Comparison of ENCODE assay signal across 20 mouse cellular contexts in the genomic region with DNA sequence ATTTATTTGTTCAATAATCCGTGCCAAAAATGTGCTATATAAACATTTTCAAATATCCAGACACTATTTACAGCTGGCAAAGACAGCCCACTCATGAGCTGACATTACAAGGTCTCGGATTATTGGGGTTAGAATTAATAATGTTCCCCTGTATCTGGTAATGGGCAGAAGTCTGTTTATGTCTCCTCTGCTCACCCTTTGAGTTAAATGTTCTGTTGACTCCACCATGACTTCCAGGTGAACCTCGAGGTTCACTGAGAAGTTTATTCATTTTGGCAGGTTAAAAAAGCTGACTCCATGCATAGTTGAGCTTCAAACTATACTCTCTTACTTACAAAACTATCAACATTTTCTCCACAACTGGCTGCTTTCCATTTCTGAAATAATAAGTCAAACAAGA.
A peak's percentile ranks its signal among the peaks of the same experiment; 100 is the strongest.
DNase-seq lines count a peak whose midpoint lies in the region; ATAC-seq lines count a peak whose summit lies in the region.
"Had no signal": no experiment of that assay in that cellular context is flagged by ENCODE, and none has a peak within 500 bp of the region (broad histone marks: within the 10 kb centered on the region; RNA-seq: fewer than 3 reads in every experiment).

No protein-coding gene starts in this region.

- DNase-seq in intestine, embryonic 14.5 days (ENCODE audit: low spot score) = no peak
- no peak for DNase-seq in kidney, postnatal 14 days
- no peak for DNase-seq in lung, postnatal 36 days
- DNase-seq in right cerebral cortex, adult 2 months (ENCODE audit: low spot score in 2 of 2) = no peak
- DNase-seq: adrenal gland, postnatal 10 days; cerebellum, adult 11 months; cerebellum, adult 8-10 months; cerebellum, postnatal 14 days; embryo, embryonic 11 days; gastrocnemius, postnatal 10 days; heart, adult 18-20 months; heart, postnatal 10 days; heart, postnatal 4 days had no signal

- peak; percentile 64; the same call in 1 of the 2 replicates for ATAC-seq in intestine, embryonic 14.5 days (replicated peaks; ENCODE audit: low FRiP score, low TSS enrichment, low read depth)
- ATAC-seq in intestine, embryonic 15.5 days = no peak
- peak; percentile 27; the same call in 1 of the 2 replicates for ATAC-seq in kidney, embryonic 16.5 days (ENCODE audit: low FRiP score, low TSS enrichment)
- no peak for ATAC-seq in lung, embryonic 15.5 days (ENCODE audit: borderline replicate concordance, extremely low read depth, low FRiP score, low TSS enrichment)
- ATAC-seq: forebrain, embryonic 16.5 days had no signal

- H3K27ac ChIP-seq in intestine, embryonic 14.5 days (ENCODE audit: low read depth) = no peak overlapping the region
- no peak overlapping the region for H3K27ac ChIP-seq in intestine, embryonic 15.5 days
- H3K27ac ChIP-seq in kidney, embryonic 16.5 days (ENCODE audit: low read length) = no peak overlapping the region
- 0 out of 2 replicates have a peak overlapping the region, but pooled peaks have one; percentile 15 for H3K27ac ChIP-seq in lung, embryonic 15.5 days
- H3K27ac ChIP-seq: embryonic facial prominence, embryonic 12.5 days; forebrain, embryonic 12.5 days; heart, embryonic 10.5 days had no signal

- H3K9me3 ChIP-seq in intestine, embryonic 14.5 days (ENCODE audit: control insufficient read depth, low read length) = no peaks in the 10 kb centered on the region
- H3K9me3 ChIP-seq in intestine, embryonic 15.5 days = no peaks in the 10 kb centered on the region
- no peaks in the 10 kb centered on the region for H3K9me3 ChIP-seq in kidney, embryonic 16.5 days (ENCODE audit: low read length)
- H3K9me3 ChIP-seq in lung, embryonic 15.5 days = no peaks in the 10 kb centered on the region
- H3K9me3 ChIP-seq: embryonic facial prominence, embryonic 12.5 days; forebrain, embryonic 12.5 days; heart, embryonic 10.5 days had no signal

- WGBS in intestine, embryonic 14.5 days = 26% methylated on average over 3 of the region's 3 CpGs
- WGBS in intestine, embryonic 15.5 days = 34% methylated on average over 3 of the region's 3 CpGs
- 42% methylated on average over 3 of the region's 3 CpGs for WGBS in kidney, embryonic 16.5 days
- 19% methylated on average over 3 of the region's 3 CpGs for WGBS in lung, embryonic 15.5 days

- H3K4me3 ChIP-seq in intestine, embryonic 14.5 days (ENCODE audit: low read depth, low read length) = no peak overlapping the region
- H3K4me3 ChIP-seq in intestine, embryonic 15.5 days (replicated peaks) = no peak overlapping the region
- H3K4me3 ChIP-seq in kidney, embryonic 16.5 days (ENCODE audit: low read length) = no peak overlapping the region
- no peak overlapping the region for H3K4me3 ChIP-seq in lung, embryonic 15.5 days
- H3K4me3 ChIP-seq: embryonic facial prominence, embryonic 12.5 days; forebrain, embryonic 12.5 days; heart, embryonic 10.5 days had no signal

- no peaks in the 10 kb centered on the region for H3K4me1 ChIP-seq in intestine, embryonic 14.5 days (replicated peaks; ENCODE audit: control insufficient read depth, insufficient read depth, low read length)
- no peaks in the 10 kb centered on the region for H3K4me1 ChIP-seq in intestine, embryonic 15.5 days (replicated peaks)
- no peaks in the 10 kb centered on the region for H3K4me1 ChIP-seq in kidney, embryonic 16.5 days (ENCODE audit: insufficient read depth, low read length)
- H3K4me1 ChIP-seq in lung, embryonic 15.5 days = 0 out of 2 replicates have a peak, but pooled peaks cover 3% of the 10 kb centered on the region
- H3K4me1 ChIP-seq: embryonic facial prominence, embryonic 12.5 days; forebrain, embryonic 12.5 days; heart, embryonic 10.5 days had no signal

- no peak overlapping the region for H3K9ac ChIP-seq in intestine, embryonic 14.5 days (ENCODE audit: low read length)
- no peak overlapping the region for H3K9ac ChIP-seq in intestine, embryonic 15.5 days
- no peak overlapping the region for H3K9ac ChIP-seq in kidney, embryonic 16.5 days (replicated peaks; ENCODE audit: low read length)
- no peak overlapping the region for H3K9ac ChIP-seq in lung, embryonic 15.5 days
- H3K9ac ChIP-seq: embryonic facial prominence, embryonic 12.5 days; forebrain, embryonic 12.5 days had no signal

- H3K4me2 ChIP-seq in intestine, embryonic 14.5 days (ENCODE audit: low read length) = no peak overlapping the region
- H3K4me2 ChIP-seq in intestine, embryonic 15.5 days (replicated peaks) = no peak overlapping the region
- H3K4me2 ChIP-seq in kidney, embryonic 16.5 days (replicated peaks; ENCODE audit: low read depth, low read length) = no peak overlapping the region
- no peak overlapping the region for H3K4me2 ChIP-seq in lung, embryonic 15.5 days
- H3K4me2 ChIP-seq: embryonic facial prominence, embryonic 12.5 days; forebrain, embryonic 12.5 days had no signal

- H3K36me3 ChIP-seq in intestine, embryonic 14.5 days (ENCODE audit: control insufficient read depth, insufficient read depth, low read length) = no peaks in the 10 kb centered on the region
- H3K36me3 ChIP-seq in intestine, embryonic 15.5 days = no peaks in the 10 kb centered on the region
- no peaks in the 10 kb centered on the region for H3K36me3 ChIP-seq in kidney, embryonic 16.5 days (ENCODE audit: insufficient read depth, low read length)
- H3K36me3 ChIP-seq in lung, embryonic 15.5 days = no peaks in the 10 kb centered on the region
- H3K36me3 ChIP-seq: embryonic facial prominence, embryonic 12.5 days; forebrain, embryonic 12.5 days; heart, embryonic 10.5 days had no signal

- H3K27me3 ChIP-seq in intestine, embryonic 14.5 days (replicated peaks; ENCODE audit: control insufficient read depth, insufficient read depth, low read length) = no peaks in the 10 kb centered on the region
- no peaks in the 10 kb centered on the region for H3K27me3 ChIP-seq in intestine, embryonic 15.5 days (replicated peaks)
- no peaks in the 10 kb centered on the region for H3K27me3 ChIP-seq in kidney, embryonic 16.5 days (ENCODE audit: insufficient read depth, low read length)
- H3K27me3 ChIP-seq in lung, embryonic 15.5 days = no peaks in the 10 kb centered on the region
- H3K27me3 ChIP-seq: embryonic facial prominence, embryonic 12.5 days; forebrain, embryonic 12.5 days had no signal

Comparison
In these comparisons a context has a peak if more than half of its experiments do, and no peak if none do; other contexts are left out.
1. ATAC-seq: peak in intestine, embryonic 14.5 days (single experiment) and kidney, embryonic 16.5 days (single experiment); none in intestine, embryonic 15.5 days (single experiment) and lung, embryonic 15.5 days (single experiment).